Mouse (Mus musculus) hindbrain, embryonic 14.5 days (tissue): Measurements from ENCODE around the gene Rps16. TPM values are rescaled to one million over a fixed set of nuclear protein-coding genes. Genes with fewer than 3 reads are reported as not detected.
A peak's percentile ranks its signal among the peaks of the same experiment; 100 is the strongest.

ENCODE experiments used
- ATAC-seq: fragments of 200-750 bp; cut with Nextera tagmentation; 2 replicates; pipeline ENCODE4 v1.8.0; 2017; ENCODE audit warnings: moderate number of reproducible peaks, mild to moderate bottlenecking, moderate TSS enrichment, moderate library complexity; ENCODE audit not compliant: low FRiP score
- DNase-seq: peaks from one replicate; pipeline ENCODE4 v3.0.0-alpha.2; 2015; ENCODE audit warnings: low spot score
- H3K27ac ChIP-seq: fragments of 300-500 bp; sonication (generic); 2 replicates; pipeline ENCODE4 v1.5.1; 2014; ENCODE audit warnings: mild to moderate bottlenecking, moderate library complexity
- H3K27me3 ChIP-seq: fragments of 300-500 bp; sonication (generic); 2 replicates; pipeline ENCODE4 v1.6.1; 2014; ENCODE audit warnings: mild to moderate bottlenecking, low read length, mixed read lengths; ENCODE audit not compliant: control insufficient read depth, insufficient read depth
- H3K36me3 ChIP-seq: fragments of 300-500 bp; sonication (generic); replicated peaks from 2 replicates; pipeline ENCODE4 v1.6.1; 2014; ENCODE audit not compliant: control insufficient read depth, insufficient read depth
- H3K4me1 ChIP-seq: fragments of 300-500 bp; sonication (generic); replicated peaks from 2 replicates; pipeline ENCODE4 v1.6.1; 2014; ENCODE audit warnings: antibody characterized with exemption, low read length, mixed read lengths; ENCODE audit not compliant: control insufficient read depth, insufficient read depth
- H3K4me2 ChIP-seq: fragments of 300-500 bp; sonication (generic); replicated peaks from 2 replicates; pipeline ENCODE4 v1.6.1; 2014; ENCODE audit warnings: mild to moderate bottlenecking, moderate library complexity
- H3K4me3 ChIP-seq: fragments of 300-500 bp; sonication (generic); replicated peaks from 2 replicates; pipeline ENCODE4 v1.5.1; 2014; ENCODE audit warnings: mild to moderate bottlenecking, low read length
- H3K9ac ChIP-seq: fragments of 300-500 bp; sonication (generic); 2 replicates; pipeline ENCODE4 v1.6.1; 2014
- H3K9me3 ChIP-seq: fragments of 300-500 bp; sonication (generic); 2 replicates; pipeline ENCODE4 v1.6.1; 2016; ENCODE audit warnings: low read length; ENCODE audit not compliant: control insufficient read depth
- WGBS: fragments of 180-500 bp; shearing (Covaris S2); extraction: QIAGEN DNeasy Blood & Tissue Kit; methylation state at CpG from one replicate; pipeline ENCODE4 v1.1.7; 2014; 5-methylcytosine and 5-hydroxymethylcytosine counted together
- polyA plus RNA-seq: library from polyadenylated mRNA; unstranded; fragments of >200 nt; fragmentation: Nextera tagmentation; extraction: Ambion mirVana; gene quantifications from 2 replicates; pipeline ENCODE4 v1.2.1, GENCODE M21; 2014

Gene Rps16
- polyA plus RNA-seq, 1 experiment from 2014 or later: 677 TPM

- ATAC-seq (no peak), DNase-seq (no peak)
- Histone ChIP-seq H3K4me2 (peak overlapping the region; percentile 98), H3K27ac (peak overlapping the region; percentile 80), H3K9me3 (no peaks in the 10 kb centered on the region), H3K27me3 (no peaks in the 10 kb centered on the region), H3K4me3 (peak overlapping the region; percentile 82), H3K4me1 (peaks cover 16% of the 10 kb centered on the region), H3K36me3 (peaks cover 21% of the 10 kb centered on the region), H3K9ac (peak overlapping the region; percentile 84)
- WGBS: 8% methylated on average over 11 of the region's 11 CpGs
These were observed 20.6 kb downstream of the Rps16 start for GRCm38 (mm10) chr7:28370977-28371513.

- Histone ChIP-seq H3K36me3 (peaks cover 18% of the 10 kb centered on the region), H3K4me2 (peak overlapping the region; percentile 98), H3K9ac (peak overlapping the region; percentile 84), H3K27ac (peak overlapping the region; percentile 80), H3K4me3 (peak overlapping the region; percentile 82), H3K27me3 (no peaks in the 10 kb centered on the region), H3K9me3 (no peaks in the 10 kb centered on the region), H3K4me1 (peaks cover 21% of the 10 kb centered on the region)
- DNase-seq: no peak
- no peak for ATAC-seq
- WGBS: under 1% methylated on average over 40 of the region's 43 CpGs
These were observed 21.1 kb downstream of the Rps16 start for GRCm38 (mm10) chr7:28371514-28371989.

GRCm38 (mm10) chr7:28372251-28373108 is 22.0 kb downstream of the Rps16 start, which contains the start of gene Plekhg2:
Gene Plekhg2, minus strand, starts transcription at chr7:28372599.
- Histone ChIP-seq H3K4me2 (peak within 1 kb of the TSS; percentile 98), H3K27ac (peak within 1 kb of the TSS; percentile 80), H3K9me3 (no peaks in the 10 kb centered on the region), H3K27me3 (no peaks in the 10 kb centered on the region), H3K4me1 (peaks cover 22% of the 10 kb centered on the region), H3K36me3 (peaks cover 9% of the 10 kb centered on the region), H3K9ac (peak within 1 kb of the TSS; percentile 84), H3K4me3 (peak within 1 kb of the TSS; percentile 82)
- under 1% methylated on average over 59 of the region's 66 CpGs for WGBS
- ATAC-seq (peak; percentile 90), DNase-seq (peak; percentile 99)

- WGBS: 1% methylated on average over 9 of the region's 9 CpGs
- Histone ChIP-seq H3K27me3 (no peaks in the 10 kb centered on the region), H3K9me3 (no peaks in the 10 kb centered on the region), H3K27ac (peak overlapping the region; percentile 80), H3K4me1 (peaks cover 26% of the 10 kb centered on the region), H3K4me2 (peak overlapping the region; percentile 98), H3K9ac (peak overlapping the region; percentile 16; the same call in 1 of the 2 replicates), H3K4me3 (peak overlapping the region; percentile 82), H3K36me3 (peaks cover 2% of the 10 kb centered on the region; the same call in 1 of the 2 replicates)
- DNase-seq: peak; percentile 93
- ATAC-seq: 0 out of 2 replicates have a peak, but pooled peaks have one; percentile 1
These were observed 22.7 kb downstream of the Rps16 start for GRCm38 (mm10) chr7:28373131-28373581.

GRCm38 (mm10) chr7:28373891-28374495 is 23.5 kb downstream of the Rps16 start:
- no peak overlapping the region for H3K4me2 ChIP-seq
- H3K9ac ChIP-seq: no peak overlapping the region
- WGBS: 87% methylated on average over 7 of the region's 7 CpGs
- ATAC-seq (no peak), DNase-seq (no peak)
- H3K36me3 ChIP-seq: no peaks in the 10 kb centered on the region
- no peak overlapping the region for H3K27ac ChIP-seq
- no peaks in the 10 kb centered on the region for H3K9me3 ChIP-seq
- no peaks in the 10 kb centered on the region for H3K27me3 ChIP-seq
- peaks cover 34% of the 10 kb centered on the region for H3K4me1 ChIP-seq
- no peak overlapping the region for H3K4me3 ChIP-seq

- WGBS: 79% methylated on average over 10 of the region's 10 CpGs
These were observed 24.2 kb downstream of the Rps16 start for GRCm38 (mm10) chr7:28374647-28375046.

GRCm38 (mm10) chr7:28375176-28375921 is 24.9 kb downstream of the Rps16 start:
- no peaks in the 10 kb centered on the region for H3K36me3 ChIP-seq
- H3K4me2 ChIP-seq: peak overlapping the region; percentile 83
- H3K4me1 ChIP-seq: peaks cover 25% of the 10 kb centered on the region
- H3K9me3 ChIP-seq: no peaks in the 10 kb centered on the region
- peak overlapping the region; percentile 87 for H3K27ac ChIP-seq
- H3K27me3 ChIP-seq: no peaks in the 10 kb centered on the region
- peak; percentile 36 for ATAC-seq
- peak overlapping the region; percentile 61 for H3K9ac ChIP-seq
- DNase-seq: peak; percentile 78
- H3K4me3 ChIP-seq: peak overlapping the region; percentile 37
- under 1% methylated on average over 35 of the region's 36 CpGs for WGBS

More at GRCm38 (mm10) chr7:28374647-28375046, 24.2 kb downstream of the Rps16 start:
- peak overlapping the region; percentile 83 for H3K4me2 ChIP-seq
- H3K4me1 ChIP-seq: peaks cover 32% of the 10 kb centered on the region
- H3K27ac ChIP-seq: peak overlapping the region; percentile 87; the same call in 1 of the 2 replicates
- DNase-seq: no peak
- ATAC-seq: no peak
- H3K4me3 ChIP-seq: no peak overlapping the region
- H3K27me3 ChIP-seq: no peaks in the 10 kb centered on the region
- no peaks in the 10 kb centered on the region for H3K9me3 ChIP-seq
- H3K36me3 ChIP-seq: no peaks in the 10 kb centered on the region
- no peak overlapping the region for H3K9ac ChIP-seq

- ATAC-seq: no peak
- DNase-seq: no peak
- H3K4me2 ChIP-seq: peak overlapping the region; percentile 83
- H3K36me3 ChIP-seq: no peaks in the 10 kb centered on the region
- peaks cover 22% of the 10 kb centered on the region; the same call in 1 of the 2 replicates for H3K4me1 ChIP-seq
- H3K9ac ChIP-seq: peak overlapping the region; percentile 61
- H3K27me3 ChIP-seq: no peaks in the 10 kb centered on the region
- WGBS: 5% methylated on average over 28 of the region's 30 CpGs
- peak overlapping the region; percentile 37 for H3K4me3 ChIP-seq
- no peaks in the 10 kb centered on the region for H3K9me3 ChIP-seq
- peak overlapping the region; percentile 87 for H3K27ac ChIP-seq
These were observed 25.7 kb downstream of the Rps16 start for GRCm38 (mm10) chr7:28376011-28376771.
